Mouse (Mus musculus): ENCODE data around the gene Tbc1d1. TPM values are rescaled to one million over a fixed set of nuclear protein-coding genes. Genes with fewer than 3 reads are reported as not detected.
A peak's percentile ranks its signal among the peaks of the same experiment; 100 is the strongest.

The Tbc1d1 gene
- total and polyA plus RNA-seq, 3 experiments, result 26.0 to 38.6 (median 31.9) TPM

DNA sequence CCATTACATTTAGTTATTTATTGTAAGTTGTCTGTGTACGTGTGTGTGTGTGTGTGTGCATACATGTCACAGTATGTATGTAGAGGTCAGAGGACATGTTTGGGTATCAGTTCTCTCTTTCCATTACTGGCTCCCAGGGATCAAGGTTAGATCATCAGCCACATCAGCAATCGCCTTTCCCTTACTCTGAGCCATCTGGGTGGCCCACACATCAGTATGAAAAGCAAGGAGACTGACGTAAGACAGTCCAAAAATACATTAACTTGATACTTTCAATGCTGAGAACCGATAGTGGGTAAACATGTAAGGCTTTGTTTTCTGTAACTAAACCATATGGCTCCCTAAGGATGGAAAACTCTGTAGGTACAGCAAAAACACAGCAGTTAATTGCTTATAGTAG lies 54.7 kb downstream of the Tbc1d1 start:
- in situ Hi-C loops (cut with MboI; ENCODE audit: low pct_ligation_motif_present, low pct_unique_long_range_greater_than_20kb, low sequenced_read_pairs) (no loop called here), dilution Hi-C loops (cut with MboI; ENCODE audit: extremely low pct_ligation_motif_present, extremely low pct_unique_long_range_greater_than_20kb, low sequenced_read_pairs) (no loop called here)
- H3K4me2 ChIP-seq (ENCODE audit: insufficient read depth, low read depth, poor library complexity, severe bottlenecking), result no peak overlapping the region
- H3K9ac ChIP-seq (ENCODE audit: insufficient read depth, low read depth), result no peak overlapping the region
- no peaks in the 10 kb centered on the region for H3K27me3 ChIP-seq (replicated peaks)
- DNase-seq (ENCODE audit: extremely low read depth), result no peak
- no peak for TF ChIP-seq KAT2A (IDR thresholded peaks at IDR 0.05; ENCODE audit: insufficient replicate concordance, low read length)
- 0 out of 2 replicates have a peak, but pooled peaks have one; percentile 23 for TF ChIP-seq ETS1 (conservative IDR thresholded peaks at IDR 0.05; ENCODE audit: low read depth, low read length)
- no peak for TF ChIP-seq ZKSCAN1 (IDR thresholded peaks at IDR 0.05; ENCODE audit: borderline replicate concordance, low read depth, low read length)
- TF ChIP-seq MAZ (IDR thresholded peaks at IDR 0.05; ENCODE audit: low read depth, low read length), result no peak
- H3K9me3 ChIP-seq (replicated peaks; ENCODE audit: low read length), result no peaks in the 10 kb centered on the region
- H3K36me3 ChIP-seq (replicated peaks in 1 of 2; ENCODE audit: control insufficient read depth in 1 of 2, insufficient read depth in 1 of 2, low read length in 1 of 2), result peaks cover 0 to 28% of the 10 kb centered on the region in 2 experiments
- no peak overlapping the region for H3K4me3 ChIP-seq (replicated peaks in 1 of 3; ENCODE audit: low read depth in 2 of 3, low read length in 2 of 3, poor library complexity in 1 of 3)
- H3K79me2 ChIP-seq (replicated peaks; ENCODE audit: control insufficient read depth, extremely low read depth, insufficient read depth, poor library complexity, severe bottlenecking), result no peaks in the 10 kb centered on the region
- peaks cover 0 to 47% of the 10 kb centered on the region in 2 experiments; a peak in 2 of 4 replicates for H3K4me1 ChIP-seq (ENCODE audit: control insufficient read depth in 1 of 2, insufficient read depth in 2 of 2)
- no peak overlapping the region for H3K27ac ChIP-seq (ENCODE audit: insufficient read depth, low read depth)

DNA sequence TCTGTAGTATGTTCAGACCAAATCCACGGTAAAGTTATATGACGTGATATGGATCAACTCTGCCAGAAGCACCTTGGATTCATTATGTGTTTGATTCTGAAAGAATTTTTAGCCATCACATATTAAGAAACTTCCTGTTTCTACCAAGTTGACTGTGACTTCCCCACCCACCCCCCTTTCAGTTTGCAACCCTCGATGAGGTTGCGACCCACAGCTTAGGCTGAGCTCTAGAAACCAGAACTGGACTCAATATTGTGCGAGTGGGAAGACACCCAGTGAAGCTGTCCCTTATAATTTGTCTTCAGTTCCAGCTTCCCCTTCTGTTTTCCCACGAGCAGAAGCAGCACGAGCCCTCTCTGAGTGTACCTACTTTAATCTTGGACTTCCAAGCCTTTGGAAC lies 55.2 kb downstream of the Tbc1d1 start:
- no peaks in the 10 kb centered on the region for H3K9me3 ChIP-seq (replicated peaks; ENCODE audit: low read length)
- H3K9ac ChIP-seq (ENCODE audit: insufficient read depth, low read depth), result no peak overlapping the region
- DNase-seq (ENCODE audit: extremely low read depth), result no peak
- H3K27ac ChIP-seq (ENCODE audit: insufficient read depth, low read depth), result no peak overlapping the region
- peaks cover 0 to 32% of the 10 kb centered on the region in 2 experiments for H3K36me3 ChIP-seq (replicated peaks in 1 of 2; ENCODE audit: control insufficient read depth in 1 of 2, insufficient read depth in 1 of 2, low read length in 1 of 2)
- peaks cover 0 to 45% of the 10 kb centered on the region in 2 experiments; a peak in 2 of 4 replicates for H3K4me1 ChIP-seq (ENCODE audit: control insufficient read depth in 1 of 2, insufficient read depth in 2 of 2)
- in situ Hi-C loops (cut with MboI; ENCODE audit: low pct_ligation_motif_present, low pct_unique_long_range_greater_than_20kb, low sequenced_read_pairs) (no loop called here), dilution Hi-C loops (cut with MboI; ENCODE audit: extremely low pct_ligation_motif_present, extremely low pct_unique_long_range_greater_than_20kb, low sequenced_read_pairs) (no loop called here)
- H3K79me2 ChIP-seq (replicated peaks; ENCODE audit: control insufficient read depth, extremely low read depth, insufficient read depth, poor library complexity, severe bottlenecking), result no peaks in the 10 kb centered on the region
- no peaks in the 10 kb centered on the region for H3K27me3 ChIP-seq (replicated peaks)
- H3K4me2 ChIP-seq (ENCODE audit: insufficient read depth, low read depth, poor library complexity, severe bottlenecking), result no peak overlapping the region
- no peak for TF ChIP-seq MYC (IDR thresholded peaks at IDR 0.05; ENCODE audit: low read depth, low read length)
- TF ChIP-seq ETS1 (conservative IDR thresholded peaks at IDR 0.05; ENCODE audit: low read depth, low read length), result no peak
- TF ChIP-seq MEF2A (IDR thresholded peaks at IDR 0.05; ENCODE audit: borderline replicate concordance, low read depth, low read length), result no peak
- no peak for TF ChIP-seq USF2 (conservative IDR thresholded peaks at IDR 0.05; ENCODE audit: low read depth, low read length)
- no peak for TF ChIP-seq MXI1 (IDR thresholded peaks at IDR 0.05; ENCODE audit: low read depth, low read length)
- no peak for TF ChIP-seq PAX5 (IDR thresholded peaks at IDR 0.05; ENCODE audit: low read length)
- no peak for TF ChIP-seq IRF4 (IDR thresholded peaks at IDR 0.05; ENCODE audit: low read depth, low read length)
- TF ChIP-seq MAFK (IDR thresholded peaks at IDR 0.05; ENCODE audit: insufficient replicate concordance, low read length), result no peak
- no peak for TF ChIP-seq CHD1 (IDR thresholded peaks at IDR 0.05; ENCODE audit: low read depth, low read length)
- no peak for TF ChIP-seq NELFE (IDR thresholded peaks at IDR 0.05; ENCODE audit: low read depth, low read length)
- TF ChIP-seq POLR2A (IDR thresholded peaks at IDR 0.05; ENCODE audit: low read depth, low read length), result no peak
- no peak for TF ChIP-seq CTCF (conservative IDR thresholded peaks at IDR 0.05 in 1 of 2, IDR thresholded peaks at IDR 0.05 in 1 of 2; ENCODE audit: low read depth in 2 of 2, low read length in 2 of 2)
- TF ChIP-seq SMC3 (IDR thresholded peaks at IDR 0.05; ENCODE audit: low read depth, low read length), result no peak
- H3K4me3 ChIP-seq (replicated peaks in 1 of 3; ENCODE audit: low read depth in 2 of 3, low read length in 2 of 3, poor library complexity in 1 of 3), result no peak overlapping the region
